Mouse (Mus musculus) A20 (cell line): ENCODE measurements around the gene Tbc1d12.
"Not testable (repeated sequence)": the region's sequence is repeated elsewhere in the genome, so short reads cannot be mapped to it uniquely, and the experiment has no call there.

ENCODE experiments used
- DNase-seq: peaks from one replicate; pipeline ENCODE4 v3.0.0-alpha.2; 2011; ENCODE audit warnings: low read depth, low spot score

Tbc1d12 gene

DNA sequence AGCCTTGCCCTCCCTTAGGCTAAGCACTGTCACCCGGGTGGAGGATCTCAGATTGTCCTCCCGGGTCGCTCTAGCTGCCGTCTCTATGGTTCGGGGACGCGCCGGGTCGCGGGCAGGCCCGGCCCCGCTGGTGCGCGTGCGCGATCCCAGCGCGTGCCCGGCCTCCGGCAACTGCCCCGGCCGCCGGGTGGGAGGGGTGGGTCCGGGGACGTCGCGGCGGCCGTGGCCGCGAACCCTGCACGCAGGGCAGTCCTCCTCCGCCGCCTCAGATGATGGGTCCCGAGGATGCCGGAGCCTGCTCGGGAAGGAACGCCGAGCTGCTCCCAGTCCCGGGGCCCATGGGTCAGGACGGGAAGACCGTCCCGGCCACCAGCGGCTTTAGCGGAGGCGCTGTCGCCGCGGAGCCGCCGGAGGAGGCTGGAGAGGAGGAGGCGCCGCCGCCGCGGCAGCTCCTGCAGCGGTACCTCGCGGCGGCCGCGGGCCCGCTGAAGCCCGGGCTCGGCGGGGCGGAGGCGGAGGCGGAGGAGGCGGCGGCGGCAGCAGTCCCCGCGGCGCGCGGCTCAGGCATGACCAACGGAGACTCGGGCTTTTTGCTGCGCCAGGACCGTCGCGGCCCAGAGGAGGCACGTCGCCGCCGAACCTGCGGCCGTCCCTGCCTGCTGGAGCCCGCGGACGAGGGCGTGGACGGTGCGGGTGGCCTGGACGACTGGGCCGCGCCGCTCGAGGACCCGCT lies at the start of gene Tbc1d12:
Gene Tbc1d12, plus strand, starts transcription at position 142 of the 733 bp plus-strand sequence.
- peak; percentile 93 for DNase-seq

DNA sequence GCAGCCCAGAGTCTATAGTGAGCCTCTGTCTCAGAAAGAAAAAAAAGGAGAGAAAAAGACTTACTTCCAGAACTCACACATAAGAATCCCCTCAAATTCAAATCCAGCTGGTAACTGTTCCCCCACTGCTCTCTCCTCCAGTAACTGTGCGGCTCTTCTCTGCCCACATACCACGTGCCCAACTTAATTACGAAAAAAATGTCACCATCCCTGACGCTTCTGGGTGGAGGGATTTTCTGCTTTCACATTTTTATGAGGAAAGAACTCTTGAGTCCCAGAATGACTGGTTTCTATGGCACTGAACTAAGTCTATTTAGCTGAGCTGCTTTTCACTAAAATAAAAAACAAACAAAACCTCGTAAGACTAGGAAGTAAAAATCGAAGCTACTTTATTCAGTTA lies 48.6 kb upstream of the Tbc1d12 start:
- DNase-seq: no peak

DNA sequence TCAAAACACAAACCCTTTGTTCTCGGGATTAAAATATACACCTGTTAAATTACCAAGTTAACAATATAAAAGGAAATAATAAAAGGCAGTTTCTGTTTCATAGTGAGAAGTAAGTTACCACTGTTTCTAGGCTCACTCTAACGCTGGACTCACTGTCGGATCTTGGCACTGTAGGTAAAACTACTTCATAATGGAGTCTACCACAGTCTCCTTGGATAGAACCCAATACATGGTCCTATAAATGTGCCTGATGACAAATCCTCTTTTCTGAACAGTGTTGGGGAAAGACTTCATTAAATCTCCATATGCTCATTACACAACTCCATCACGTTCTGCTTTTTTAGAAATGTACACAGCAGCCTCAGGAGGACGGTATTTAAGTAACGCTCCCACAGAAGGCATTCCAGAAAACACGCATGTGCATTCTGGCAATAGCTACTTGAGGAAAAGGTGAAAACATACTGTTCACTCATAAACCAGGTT lies 42.8 kb upstream of the Tbc1d12 start:
- DNase-seq: no peak

DNA sequence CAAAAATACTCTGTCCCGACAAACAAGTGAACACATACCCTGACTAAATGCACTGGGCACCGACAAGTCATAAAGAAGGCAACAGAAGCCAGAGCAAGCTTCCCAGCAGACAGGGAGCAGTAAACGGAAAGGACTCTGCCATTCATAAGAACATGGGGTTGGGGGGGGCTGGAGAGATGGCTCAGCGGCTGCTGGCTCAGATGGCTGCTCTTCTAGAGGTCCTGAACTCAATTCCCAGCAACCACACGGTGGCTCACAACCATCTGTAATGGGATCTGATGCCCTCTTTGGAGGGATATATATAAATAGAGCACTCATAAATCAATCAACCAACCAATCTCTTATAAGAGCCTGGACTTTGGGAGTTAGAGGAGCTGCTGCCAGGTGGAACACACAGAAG lies 39.8 kb upstream of the Tbc1d12 start:
- no peak for DNase-seq

DNA sequence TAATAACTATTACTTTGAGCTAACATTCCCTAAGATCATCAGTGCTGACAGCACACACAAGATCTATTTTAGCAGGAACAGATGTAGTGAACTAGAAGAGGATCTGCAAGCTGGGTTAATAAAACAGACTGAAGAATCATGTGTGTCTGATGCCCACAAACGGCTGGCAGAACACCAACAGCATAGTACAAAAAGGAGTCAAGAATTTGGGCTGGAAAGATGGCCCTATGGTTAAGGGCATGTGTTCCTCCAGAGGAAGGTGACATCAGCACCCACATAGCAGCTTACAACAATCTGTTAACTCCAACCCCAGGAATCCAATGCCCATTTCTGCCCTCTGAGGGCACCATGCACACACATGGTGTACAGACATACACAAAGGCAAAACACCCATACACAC lies 38.1 kb upstream of the Tbc1d12 start:
- DNase-seq: no peak

DNA sequence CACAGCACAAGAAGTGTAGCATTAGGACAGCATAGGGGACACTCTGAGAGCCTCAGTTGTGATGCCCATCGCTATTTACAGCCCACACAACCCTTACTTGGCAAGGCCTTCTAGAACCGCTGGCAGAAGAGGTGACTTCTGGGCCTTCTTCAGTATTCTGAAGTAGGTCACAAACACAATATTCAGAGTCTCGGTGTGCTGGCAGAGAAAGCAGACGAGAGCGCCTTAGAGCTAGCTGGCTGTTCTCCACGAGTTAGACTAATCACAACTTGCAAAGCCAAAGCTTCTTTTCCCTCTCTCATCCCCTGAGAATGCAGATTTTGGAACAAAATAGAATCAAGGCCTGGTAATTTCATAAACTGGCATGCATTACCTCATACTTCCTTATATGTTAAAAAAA lies 37.6 kb upstream of the Tbc1d12 start:
- DNase-seq: no peak

DNA sequence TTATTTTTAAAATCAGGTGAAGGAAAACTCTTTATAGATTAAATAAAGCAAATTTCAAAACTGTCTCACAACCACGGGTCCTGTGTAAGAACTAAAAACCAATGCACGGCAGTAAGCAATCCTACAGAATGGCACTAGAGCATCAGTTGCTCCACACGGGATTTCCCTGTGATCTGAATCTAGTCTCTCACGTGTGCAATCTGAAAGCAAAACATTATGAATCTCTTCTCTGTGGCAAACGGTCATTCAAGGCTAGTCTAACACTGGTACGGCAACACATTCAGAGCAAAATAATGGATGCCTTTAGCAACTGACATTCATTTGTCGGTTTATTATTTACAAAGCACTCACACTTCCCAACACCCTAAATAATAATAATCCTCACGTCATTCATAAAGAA lies 18.2 kb upstream of the Tbc1d12 start:
- DNase-seq: peak; percentile 19

DNA sequence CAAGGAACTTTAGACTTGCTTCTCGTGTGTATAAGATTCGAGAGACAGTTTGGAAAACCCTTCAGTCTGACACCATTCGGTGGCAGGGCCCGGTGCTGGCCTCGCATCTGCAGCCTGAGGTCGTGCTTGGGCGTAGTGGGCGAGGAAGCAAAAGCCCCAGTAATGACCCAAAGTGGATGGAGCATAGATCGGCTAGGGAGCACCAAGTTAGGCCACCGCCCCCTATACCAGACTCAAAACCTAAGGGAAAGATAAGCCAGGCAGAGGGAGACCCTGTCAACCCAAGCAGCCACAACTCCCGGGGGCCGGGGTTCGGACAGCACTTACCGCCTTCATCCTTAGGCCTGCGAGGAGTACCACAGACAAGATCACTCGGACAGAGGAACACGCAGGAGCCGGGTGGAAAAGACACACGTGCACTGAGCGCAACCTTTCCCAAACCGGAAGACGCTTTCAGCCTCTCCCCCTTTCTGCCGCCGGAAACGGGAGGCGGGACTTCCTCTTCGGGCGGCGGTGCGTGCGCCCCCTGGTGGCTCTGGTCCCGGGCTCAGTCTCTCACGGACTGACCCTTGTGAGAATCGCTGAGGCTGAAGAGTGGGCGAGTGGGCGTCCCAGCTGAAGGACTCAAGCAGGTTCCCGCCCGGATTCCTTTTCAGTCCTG lies 17.5 kb upstream of the Tbc1d12 start, which contains the start of gene Noc3l:
Gene Noc3l, minus strand, starts transcription at position 472 of the 661 bp plus-strand sequence.
- DNase-seq: peak; percentile 93

DNA sequence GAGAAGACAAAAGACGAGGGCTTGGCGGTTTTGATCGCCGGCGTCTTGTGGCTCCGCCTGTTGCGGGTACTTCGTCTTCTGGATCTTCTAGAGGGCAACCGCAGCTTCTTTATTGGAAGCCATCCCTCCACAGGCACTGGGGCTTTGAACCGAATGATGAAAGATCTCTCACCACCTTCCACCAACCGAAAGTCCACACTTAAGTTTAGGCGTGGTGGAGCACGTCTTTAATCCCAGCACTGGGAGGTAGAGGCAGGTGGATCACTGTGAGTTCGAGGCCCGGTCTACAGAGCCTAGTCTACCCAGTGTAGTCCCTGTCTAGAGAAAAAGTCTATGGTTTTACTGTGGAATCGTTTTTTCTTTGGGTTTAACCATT lies 17.0 kb upstream of the Tbc1d12 start:
- DNase-seq: no peak

DNA sequence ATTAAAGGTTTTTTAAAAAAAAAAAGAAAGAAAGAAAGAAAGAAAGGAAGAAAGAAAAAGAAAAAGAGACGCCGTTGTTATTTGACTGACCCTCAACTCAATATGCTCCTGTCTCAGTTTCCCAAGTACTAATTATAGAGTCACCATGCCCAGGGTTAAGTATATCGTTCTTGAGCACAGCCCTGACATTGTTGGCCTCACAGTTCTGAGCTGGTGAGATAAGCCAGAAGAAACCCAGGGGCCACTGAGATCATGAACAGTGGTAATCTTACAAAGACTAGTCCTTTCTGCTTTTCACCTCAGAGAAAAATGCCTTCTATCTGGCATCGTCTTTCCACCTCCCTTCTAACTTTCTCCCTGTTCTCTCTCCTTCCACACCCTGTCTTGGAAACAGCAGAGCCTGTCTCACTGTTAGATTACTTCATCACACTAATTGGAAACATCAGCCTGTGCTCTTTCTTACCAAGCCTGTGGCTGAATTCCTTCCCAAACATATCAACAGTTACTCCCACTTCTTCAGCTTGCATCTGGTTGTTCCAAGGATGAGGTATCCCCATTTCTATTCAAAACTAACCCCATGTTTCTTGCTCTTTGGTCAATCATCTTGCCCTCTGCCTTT lies 16.1 kb upstream of the Tbc1d12 start:
- DNase-seq: no peak

DNA sequence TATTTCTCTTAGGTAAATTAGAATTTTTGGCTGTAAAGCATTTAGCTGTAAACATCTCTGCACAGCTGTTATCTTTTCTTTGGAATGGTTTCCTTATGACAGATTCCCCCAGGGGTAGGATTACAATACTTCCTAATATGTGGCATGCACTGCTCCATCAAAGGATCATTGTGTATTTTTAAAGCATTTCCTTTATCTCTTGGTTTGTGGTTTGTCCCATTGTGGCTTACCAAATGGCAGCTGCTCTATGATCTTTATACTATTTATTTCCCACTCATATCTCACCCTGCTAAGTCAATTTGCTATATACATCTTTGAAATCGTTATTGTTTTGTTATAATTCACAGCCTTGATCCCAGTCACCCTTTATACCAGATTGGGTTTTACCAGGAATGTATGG lies 3.2 kb upstream of the Tbc1d12 start:
- no peak for DNase-seq

DNA sequence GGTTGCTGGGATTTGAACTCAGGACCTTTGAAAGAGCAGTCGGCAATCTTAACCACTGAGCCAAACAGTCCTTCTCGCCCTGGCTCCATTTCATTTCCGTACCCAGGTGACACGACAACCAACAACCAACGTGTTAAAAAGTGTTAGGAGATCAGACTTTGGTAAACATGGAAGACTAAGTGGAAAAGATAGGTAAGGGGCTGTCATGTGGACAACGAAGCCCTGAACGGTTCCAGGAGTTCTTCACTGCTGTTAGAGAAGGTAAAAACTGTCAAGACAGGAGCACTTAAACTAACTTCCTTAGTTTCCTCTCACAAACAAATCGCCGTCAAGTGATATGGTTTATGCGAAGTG lies 318 bp upstream of the Tbc1d12 start:
- no peak for DNase-seq

DNA sequence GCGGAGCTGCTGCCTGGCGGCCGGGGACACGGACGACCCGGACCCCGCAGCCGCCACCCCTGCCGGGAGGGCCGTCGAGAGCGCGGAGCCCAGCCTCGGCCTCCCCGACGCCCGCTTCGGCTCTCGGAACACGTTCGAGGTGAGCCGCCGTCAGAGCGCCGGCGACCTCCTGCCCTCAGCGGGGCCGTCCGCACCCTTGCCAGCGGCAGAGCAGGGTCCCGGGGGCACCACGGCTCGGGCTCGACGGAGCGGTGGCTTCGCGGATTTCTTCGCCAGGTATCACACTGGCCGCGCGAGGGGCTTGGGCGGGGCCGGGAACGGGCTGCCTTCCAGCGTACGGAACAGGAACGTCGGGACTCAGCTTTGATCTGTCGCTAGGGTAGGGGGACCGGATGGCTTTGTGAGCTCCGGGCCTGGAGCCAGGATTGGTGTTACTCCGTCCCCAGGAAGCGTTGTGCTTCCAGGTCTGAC lies 827 bp downstream of the Tbc1d12 start:
- DNase-seq: no peak

DNA sequence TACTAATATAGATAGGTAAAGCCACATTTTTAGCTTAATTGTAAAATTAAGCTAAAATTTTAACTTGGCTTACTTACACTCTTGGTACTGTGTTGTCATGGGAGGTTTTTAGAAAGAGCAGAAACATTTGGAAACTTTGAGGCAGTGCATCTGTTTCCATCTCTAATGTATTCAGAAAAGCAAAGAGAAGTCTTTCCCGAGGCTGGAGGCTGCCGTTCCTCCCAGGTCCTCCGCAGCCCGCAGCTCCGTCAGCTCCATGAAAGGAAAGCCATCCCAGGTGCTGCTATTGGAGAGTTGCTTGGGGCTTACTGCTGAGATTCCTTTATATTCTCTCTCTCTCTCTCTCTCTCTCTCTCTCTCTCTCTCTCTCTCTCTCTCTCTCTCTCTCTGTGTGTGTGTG lies 8.4 kb downstream of the Tbc1d12 start:
- DNase-seq: no peak

DNA sequence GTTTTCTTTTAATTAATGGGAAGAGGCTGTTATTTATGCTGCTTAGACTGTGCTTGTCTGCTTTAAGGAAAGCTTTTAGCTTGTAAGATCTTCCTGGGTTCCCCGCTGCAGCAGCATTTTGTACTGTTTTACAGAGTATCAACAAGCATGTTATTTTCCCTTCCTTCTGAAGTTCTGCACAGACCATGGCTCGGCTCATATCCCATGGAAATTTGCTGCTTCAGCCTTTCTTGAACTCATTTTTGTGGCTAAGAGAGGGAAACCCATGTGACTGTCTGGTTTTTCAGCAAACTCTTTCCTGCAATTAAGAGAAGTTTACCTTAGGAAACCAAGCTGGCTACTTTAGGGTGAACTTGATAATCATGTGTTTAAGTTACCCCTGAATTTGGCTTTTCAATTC lies 10.0 kb downstream of the Tbc1d12 start:
- DNase-seq: no peak

DNA sequence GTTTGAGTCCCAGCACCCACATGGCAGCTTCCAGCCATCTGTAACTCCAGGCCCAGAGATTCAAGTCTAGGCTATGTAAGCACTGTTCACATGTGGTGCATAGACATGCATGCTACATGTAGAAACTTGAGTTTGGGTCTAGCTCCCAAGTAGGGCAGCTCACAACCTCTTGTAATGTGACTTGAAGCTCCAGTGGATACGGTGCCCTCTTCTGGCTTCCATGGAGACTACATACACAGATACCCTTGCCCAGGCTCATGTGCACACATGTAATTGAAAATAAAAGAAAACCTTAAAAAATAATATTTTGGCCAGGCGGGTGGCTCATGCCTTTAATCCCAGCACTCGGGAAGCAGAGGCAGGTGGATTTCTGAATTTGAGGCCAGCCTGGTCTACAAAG lies 21.8 kb downstream of the Tbc1d12 start:
- peak; percentile 17 for DNase-seq

DNA sequence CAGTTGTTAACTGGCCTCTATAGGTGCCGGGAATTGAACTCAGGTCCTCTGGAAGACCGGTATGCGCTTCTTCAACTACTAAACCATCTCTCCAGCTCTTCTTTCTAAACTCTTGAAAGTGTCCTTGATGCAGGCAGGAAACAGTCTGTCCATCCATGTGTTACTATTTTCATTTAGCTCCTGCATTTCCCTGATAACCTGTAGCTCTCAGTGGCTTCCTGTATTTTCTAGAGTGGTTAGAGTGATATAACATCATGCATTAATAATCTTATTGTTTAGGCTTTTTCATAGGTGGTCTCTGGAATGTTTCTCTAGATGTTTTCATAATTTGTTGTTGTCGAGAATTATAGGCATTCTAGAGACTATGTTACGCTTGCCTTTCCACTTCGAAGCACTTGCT lies 26.1 kb downstream of the Tbc1d12 start:
- no peak for DNase-seq

DNA sequence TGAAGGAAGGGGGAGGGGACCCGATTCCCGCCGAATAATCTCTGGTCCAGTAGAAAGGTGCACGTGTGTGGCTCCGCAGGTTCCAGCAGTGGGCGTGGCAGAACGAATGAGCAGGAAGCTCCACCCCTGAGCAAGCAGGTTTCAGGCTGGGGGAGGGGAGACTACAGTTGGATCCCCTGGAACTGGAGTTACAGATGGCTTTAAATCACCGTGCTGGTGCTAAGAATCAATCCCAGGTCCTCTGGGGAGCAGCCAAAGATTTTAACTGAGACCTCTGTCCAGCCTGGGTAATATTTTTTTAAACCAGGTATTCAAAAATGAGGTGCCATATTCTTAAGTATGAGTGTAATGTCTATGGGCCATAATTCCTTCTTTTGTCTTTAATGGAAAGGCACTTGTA lies 38.4 kb downstream of the Tbc1d12 start:
- not testable (repeated sequence) for DNase-seq

DNA sequence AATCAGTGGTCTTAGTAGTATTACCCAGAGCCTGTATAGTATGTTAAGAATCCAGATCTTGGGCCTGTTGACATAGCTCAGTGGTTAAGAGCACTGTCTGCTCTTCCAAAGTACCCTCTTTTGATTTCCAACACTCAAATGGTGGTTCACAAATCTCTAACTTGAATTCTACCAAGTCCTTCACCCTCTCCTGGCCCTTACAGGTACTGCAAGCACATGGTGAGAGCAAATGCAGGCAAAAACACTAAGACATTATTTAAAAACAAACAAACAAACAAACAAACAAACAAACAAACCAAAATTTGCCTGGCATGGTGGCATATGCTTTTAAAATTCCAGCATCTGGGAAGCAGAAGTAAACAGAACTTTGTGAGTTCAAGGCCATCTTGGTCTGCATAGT lies 43.9 kb downstream of the Tbc1d12 start:
- DNase-seq: peak; percentile 36

DNA sequence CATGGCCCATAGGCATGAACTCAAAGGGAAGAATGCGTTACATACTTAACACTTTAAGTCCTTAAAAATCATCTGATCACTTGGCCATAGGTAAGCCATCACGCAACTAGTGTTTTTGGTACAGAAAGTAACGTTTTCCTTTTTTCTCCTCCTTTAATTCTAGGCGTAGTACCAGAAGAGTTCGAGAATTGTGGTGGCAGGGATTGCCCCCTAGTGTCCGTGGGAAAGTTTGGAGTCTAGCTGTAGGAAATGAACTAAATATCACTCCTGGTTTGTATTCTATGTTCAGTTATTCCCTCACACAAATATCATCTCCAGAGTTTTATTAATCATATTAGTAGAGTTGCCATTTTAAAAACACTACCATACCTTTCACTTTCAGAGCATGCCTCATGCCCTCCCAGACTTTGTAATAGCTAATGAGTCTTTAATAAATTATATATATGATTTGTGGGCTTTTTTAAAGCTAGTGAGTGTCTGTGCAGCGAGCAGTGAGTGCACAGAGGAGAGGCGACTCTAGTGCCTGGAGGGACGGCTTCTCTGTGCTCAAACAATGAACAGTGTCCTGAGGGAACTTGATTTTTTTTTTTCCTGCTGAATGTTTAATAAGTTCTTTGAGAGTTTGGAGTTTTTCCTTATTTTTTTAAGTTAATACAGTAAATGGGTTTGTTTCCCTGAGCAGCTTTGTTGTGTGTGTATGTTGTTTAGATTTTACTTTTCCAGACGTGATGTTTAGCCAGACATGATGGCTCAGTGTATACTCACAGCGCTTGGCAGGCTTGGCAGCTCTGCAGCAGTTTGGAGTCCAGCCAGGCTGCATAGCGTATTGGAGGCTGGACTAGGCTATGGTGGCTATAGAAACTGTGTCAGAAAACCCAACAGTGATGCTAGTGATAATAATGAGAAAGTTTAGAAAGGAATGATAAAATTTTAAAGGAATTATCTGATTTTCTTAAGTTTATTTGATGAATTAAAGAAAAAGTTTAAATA lies 65.1 kb downstream of the Tbc1d12 start:
- no peak for DNase-seq

DNA sequence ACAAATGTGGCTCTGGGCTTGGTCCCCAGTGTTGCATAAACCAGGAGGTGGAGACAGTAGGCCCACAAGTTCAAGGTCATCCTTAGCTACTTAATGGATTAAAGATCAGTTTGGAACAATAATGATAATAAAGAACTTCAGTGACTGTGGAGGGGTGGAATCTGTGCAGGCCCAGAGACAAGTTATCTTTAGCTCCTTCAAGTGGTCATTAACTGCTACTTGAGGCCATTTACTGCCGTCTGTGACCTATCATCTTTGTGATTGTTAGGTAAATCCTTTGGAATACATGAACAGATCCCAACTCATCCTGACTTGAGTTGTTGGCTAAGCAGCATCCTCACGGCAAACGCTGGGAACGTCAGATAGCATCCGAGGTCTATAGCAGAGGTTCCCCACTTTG lies 66.1 kb downstream of the Tbc1d12 start:
- no peak for DNase-seq

DNA sequence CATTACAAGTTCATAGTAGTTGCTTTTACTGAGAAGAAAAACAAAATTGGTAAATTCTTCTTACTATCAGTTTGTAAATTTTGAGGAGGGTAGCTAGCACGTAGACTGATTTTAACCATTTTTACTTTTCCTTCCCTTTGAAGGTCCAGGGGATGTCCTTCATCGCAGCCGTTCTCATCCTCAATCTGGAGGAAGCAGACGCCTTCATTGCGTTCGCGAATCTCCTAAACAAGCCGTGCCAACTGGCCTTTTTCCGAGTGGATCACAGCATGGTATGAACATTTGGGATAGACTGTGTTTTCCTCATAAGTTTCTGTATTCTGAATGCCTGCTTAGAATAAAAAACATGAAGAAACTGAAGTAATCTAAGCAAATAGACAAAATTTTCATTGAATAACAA lies 77.4 kb downstream of the Tbc1d12 start:
- no peak for DNase-seq
